Mouse (Mus musculus): ENCODE measurements around the gene Syne4. TPM values are rescaled to one million over a fixed set of nuclear protein-coding genes. Genes with fewer than 3 reads are reported as not detected.
A peak's percentile ranks its signal among the peaks of the same experiment; 100 is the strongest.

The Syne4 gene
- total and polyA plus RNA-seq, 3 experiments: 2.1 to 4.0 (median 2.6) TPM

- Histone ChIP-seq H3K36me3 (replicated peaks) (no peaks in the 10 kb centered on the region), H3K4me1 (ENCODE audit: insufficient read depth, low read depth, low read length) (peaks cover 9% of the 10 kb centered on the region), H3K27me3 (ENCODE audit: insufficient read depth, low read length) (peaks cover 47% of the 10 kb centered on the region), H3K9me3 (replicated peaks) (no peaks in the 10 kb centered on the region), H3K4me3 (ENCODE audit: low read depth, low read length) (no peak overlapping the region)
- TF ChIP-seq POLR2AphosphoS5 (IDR thresholded peaks at IDR 0.05; ENCODE audit: insufficient replicate concordance, low read depth, low read length) (no peak), GATA2 (IDR thresholded peaks at IDR 0.05; ENCODE audit: borderline replicate concordance, low read depth, low read length) (no peak), TAL1 (conservative IDR thresholded peaks at IDR 0.05; ENCODE audit: low read depth, low read length) (no peak), GATA1 (IDR thresholded peaks at IDR 0.05; ENCODE audit: borderline replicate concordance, low read length) (no peak), CTCF (IDR thresholded peaks at IDR 0.05; ENCODE audit: low read depth, low read length) (no peak)
- ATAC-seq (ENCODE audit: extremely low read depth, insufficient number of reproducible peaks, low FRiP score, poor library complexity, severe bottlenecking) (no peak), DNase-seq (ENCODE audit: low spot score) (no peak)
Measured at GRCm38 (mm10) chr7:30293795-30294194, 20.8 kb upstream of the Syne4 start.

GRCm38 (mm10) chr7:30294296-30294695, 20.3 kb upstream of the Syne4 start:
- no peak for DNase-seq (ENCODE audit: low spot score)
- ATAC-seq (ENCODE audit: extremely low read depth, insufficient number of reproducible peaks, low FRiP score, poor library complexity, severe bottlenecking): no peak
- no peaks in the 10 kb centered on the region for H3K9me3 ChIP-seq (replicated peaks)
- no peak for TF ChIP-seq GATA2 (IDR thresholded peaks at IDR 0.05; ENCODE audit: borderline replicate concordance, low read depth, low read length)
- no peak for TF ChIP-seq CTCF (IDR thresholded peaks at IDR 0.05; ENCODE audit: low read depth, low read length)
- TF ChIP-seq TAL1 (conservative IDR thresholded peaks at IDR 0.05; ENCODE audit: low read depth, low read length): no peak
- no peak for TF ChIP-seq GATA1 (IDR thresholded peaks at IDR 0.05; ENCODE audit: borderline replicate concordance, low read length)
- no peak for TF ChIP-seq POLR2AphosphoS5 (IDR thresholded peaks at IDR 0.05; ENCODE audit: insufficient replicate concordance, low read depth, low read length)
- H3K4me1 ChIP-seq (ENCODE audit: insufficient read depth, low read depth, low read length): peaks cover 9% of the 10 kb centered on the region
- no peaks in the 10 kb centered on the region for H3K36me3 ChIP-seq (replicated peaks)
- no peak overlapping the region for H3K4me3 ChIP-seq (ENCODE audit: low read depth, low read length)
- peaks cover 42% of the 10 kb centered on the region for H3K27me3 ChIP-seq (ENCODE audit: insufficient read depth, low read length)

GRCm38 (mm10) chr7:30295103-30295502, 19.5 kb upstream of the Syne4 start:
- Histone ChIP-seq H3K4me1 (ENCODE audit: insufficient read depth, low read depth, low read length) (peaks cover 9% of the 10 kb centered on the region), H3K36me3 (replicated peaks) (no peaks in the 10 kb centered on the region), H3K4me3 (ENCODE audit: low read depth, low read length) (no peak overlapping the region), H3K27me3 (ENCODE audit: insufficient read depth, low read length) (peaks cover 37% of the 10 kb centered on the region), H3K9me3 (replicated peaks) (no peaks in the 10 kb centered on the region)
- no peak for ATAC-seq (ENCODE audit: extremely low read depth, insufficient number of reproducible peaks, low FRiP score, poor library complexity, severe bottlenecking)
- no peak for TF ChIP-seq GATA2 (IDR thresholded peaks at IDR 0.05; ENCODE audit: borderline replicate concordance, low read depth, low read length)
- no peak for DNase-seq (ENCODE audit: low spot score)

GRCm38 (mm10) chr7:30296816-30297215, 17.8 kb upstream of the Syne4 start:
- TF ChIP-seq GATA1 (IDR thresholded peaks at IDR 0.05; ENCODE audit: borderline replicate concordance, low read length) (no peak), GATA2 (IDR thresholded peaks at IDR 0.05; ENCODE audit: borderline replicate concordance, low read depth, low read length) (no peak), CTCF (IDR thresholded peaks at IDR 0.05; ENCODE audit: low read depth, low read length) (no peak), TAL1 (conservative IDR thresholded peaks at IDR 0.05; ENCODE audit: low read depth, low read length) (no peak), POLR2AphosphoS5 (IDR thresholded peaks at IDR 0.05; ENCODE audit: insufficient replicate concordance, low read depth, low read length) (no peak)
- Histone ChIP-seq H3K36me3 (replicated peaks) (no peaks in the 10 kb centered on the region), H3K27me3 (ENCODE audit: insufficient read depth, low read length) (peaks cover 25% of the 10 kb centered on the region), H3K4me3 (ENCODE audit: low read depth, low read length) (no peak overlapping the region), H3K9me3 (replicated peaks) (no peaks in the 10 kb centered on the region), H3K4me1 (ENCODE audit: insufficient read depth, low read depth, low read length) (peaks cover 7% of the 10 kb centered on the region)
- ATAC-seq (ENCODE audit: extremely low read depth, insufficient number of reproducible peaks, low FRiP score, poor library complexity, severe bottlenecking) (no peak), DNase-seq (ENCODE audit: low spot score) (no peak)

GRCm38 (mm10) chr7:30297266-30297665, 17.3 kb upstream of the Syne4 start:
- Histone ChIP-seq H3K9me3 (replicated peaks) (no peaks in the 10 kb centered on the region), H3K4me1 (ENCODE audit: insufficient read depth, low read depth, low read length) (peaks cover 7% of the 10 kb centered on the region), H3K27me3 (ENCODE audit: insufficient read depth, low read length) (peaks cover 27% of the 10 kb centered on the region), H3K4me3 (ENCODE audit: low read depth, low read length) (no peak overlapping the region), H3K36me3 (replicated peaks) (no peaks in the 10 kb centered on the region)
- DNase-seq (ENCODE audit: low spot score): no peak
- TF ChIP-seq POLR2AphosphoS5 (IDR thresholded peaks at IDR 0.05; ENCODE audit: insufficient replicate concordance, low read depth, low read length) (no peak), CTCF (IDR thresholded peaks at IDR 0.05; ENCODE audit: low read depth, low read length) (no peak), TAL1 (conservative IDR thresholded peaks at IDR 0.05; ENCODE audit: low read depth, low read length) (no peak), GATA1 (IDR thresholded peaks at IDR 0.05; ENCODE audit: borderline replicate concordance, low read length) (no peak), GATA2 (IDR thresholded peaks at IDR 0.05; ENCODE audit: borderline replicate concordance, low read depth, low read length) (no peak)
- ATAC-seq (ENCODE audit: extremely low read depth, insufficient number of reproducible peaks, low FRiP score, poor library complexity, severe bottlenecking): no peak

GRCm38 (mm10) chr7:30300914-30301313, 13.7 kb upstream of the Syne4 start:
- H3K4me3 ChIP-seq (ENCODE audit: low read depth, low read length): no peak overlapping the region
- H3K9me3 ChIP-seq (replicated peaks): no peaks in the 10 kb centered on the region
- H3K27me3 ChIP-seq (ENCODE audit: insufficient read depth, low read length): peaks cover 20% of the 10 kb centered on the region
- TF ChIP-seq GATA1 (IDR thresholded peaks at IDR 0.05; ENCODE audit: borderline replicate concordance, low read length) (no peak), TAL1 (conservative IDR thresholded peaks at IDR 0.05; ENCODE audit: low read depth, low read length) (no peak), CTCF (IDR thresholded peaks at IDR 0.05; ENCODE audit: low read depth, low read length) (peak; percentile 74), POLR2AphosphoS5 (IDR thresholded peaks at IDR 0.05; ENCODE audit: insufficient replicate concordance, low read depth, low read length) (no peak), GATA2 (IDR thresholded peaks at IDR 0.05; ENCODE audit: borderline replicate concordance, low read depth, low read length) (no peak)
- DNase-seq (ENCODE audit: low spot score): no peak
- ATAC-seq (ENCODE audit: extremely low read depth, insufficient number of reproducible peaks, low FRiP score, poor library complexity, severe bottlenecking): 0 out of 2 replicates have a peak, but pooled peaks have one; percentile 15
- H3K4me1 ChIP-seq (ENCODE audit: insufficient read depth, low read depth, low read length): peaks cover 7% of the 10 kb centered on the region
- H3K36me3 ChIP-seq (replicated peaks): no peaks in the 10 kb centered on the region

Measured in G1E (cell line).